Mouse (Mus musculus): ENCODE measurements around the gene Ptgis. TPM values are rescaled to one million over a fixed set of nuclear protein-coding genes. Genes with fewer than 3 reads are reported as not detected.

Gene Ptgis
- polyA plus RNA-seq, 1 experiment from 2014 or later, result 1.4 TPM

DNA sequence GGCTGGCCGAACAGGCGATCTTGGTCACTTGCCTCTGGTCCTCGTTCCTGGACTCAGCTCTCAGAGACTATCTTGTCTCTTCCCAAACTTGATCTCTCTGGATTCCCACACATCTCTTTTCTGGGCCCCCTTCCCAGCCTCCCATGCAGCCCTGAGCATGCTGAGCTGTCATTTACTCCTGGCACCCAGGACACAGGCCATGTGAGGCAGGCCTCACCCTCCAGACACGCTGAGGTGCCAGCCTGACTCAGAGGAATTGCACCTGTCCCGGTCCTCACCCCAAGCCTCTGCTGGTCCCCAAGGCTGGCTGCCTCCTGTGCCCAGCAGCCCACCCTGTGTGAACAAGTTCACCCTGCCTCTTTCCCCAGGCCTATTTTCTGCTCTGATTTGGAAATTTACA lies 53.3 kb downstream of the Ptgis start:
- no peak for DNase-seq
- Histone ChIP-seq H3K9me3 (replicated peaks) (0 out of 2 replicates have a peak, but pooled peaks cover 4% of the 10 kb centered on the region), H3K4me1 (replicated peaks) (peaks cover 14% of the 10 kb centered on the region), H3K27me3 (peaks cover 71% of the 10 kb centered on the region), H3K27ac (no peak overlapping the region), H3K36me3 (no peaks in the 10 kb centered on the region), H3K4me2 (no peak overlapping the region), H3K9ac (no peak overlapping the region), H3K4me3 (replicated peaks) (no peak overlapping the region)
- WGBS (ENCODE audit: insufficient replicate concordance), result 68% methylated on average over 5 of the region's 5 CpGs
- ATAC-seq (ENCODE audit: low read depth), result no peak

DNA sequence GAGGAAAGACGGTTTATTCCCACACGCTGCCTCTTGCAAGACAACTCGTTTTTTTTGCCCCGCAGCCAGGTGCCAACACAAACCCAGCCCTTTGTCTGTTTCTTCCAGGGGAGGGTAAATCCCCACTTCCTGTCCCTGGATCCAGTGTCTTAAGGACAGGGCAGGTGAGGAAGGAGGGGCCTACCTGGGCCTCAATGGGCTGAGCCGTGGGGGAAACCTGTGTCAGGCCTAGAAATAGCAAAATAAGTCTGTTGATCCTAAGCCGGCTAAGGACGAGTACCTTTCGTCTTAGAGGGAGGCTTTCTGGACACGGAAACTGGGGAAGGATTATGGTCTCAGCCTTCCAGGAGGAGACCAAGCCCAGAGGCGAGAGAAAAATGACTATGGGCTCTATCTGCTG lies 53.9 kb downstream of the Ptgis start:
- no peak overlapping the region for H3K27ac ChIP-seq
- H3K27me3 ChIP-seq, result peaks cover 65% of the 10 kb centered on the region
- H3K4me3 ChIP-seq (replicated peaks), result no peak overlapping the region
- 45% methylated on average over 10 of the region's 10 CpGs for WGBS (ENCODE audit: insufficient replicate concordance)
- ATAC-seq (ENCODE audit: low read depth) (no peak), DNase-seq (no peak)
- no peak overlapping the region for H3K4me2 ChIP-seq
- peaks cover 14% of the 10 kb centered on the region for H3K4me1 ChIP-seq (replicated peaks)
- H3K9me3 ChIP-seq (replicated peaks), result 0 out of 2 replicates have a peak, but pooled peaks cover 4% of the 10 kb centered on the region
- H3K9ac ChIP-seq, result no peak overlapping the region
- H3K36me3 ChIP-seq, result no peaks in the 10 kb centered on the region

DNA sequence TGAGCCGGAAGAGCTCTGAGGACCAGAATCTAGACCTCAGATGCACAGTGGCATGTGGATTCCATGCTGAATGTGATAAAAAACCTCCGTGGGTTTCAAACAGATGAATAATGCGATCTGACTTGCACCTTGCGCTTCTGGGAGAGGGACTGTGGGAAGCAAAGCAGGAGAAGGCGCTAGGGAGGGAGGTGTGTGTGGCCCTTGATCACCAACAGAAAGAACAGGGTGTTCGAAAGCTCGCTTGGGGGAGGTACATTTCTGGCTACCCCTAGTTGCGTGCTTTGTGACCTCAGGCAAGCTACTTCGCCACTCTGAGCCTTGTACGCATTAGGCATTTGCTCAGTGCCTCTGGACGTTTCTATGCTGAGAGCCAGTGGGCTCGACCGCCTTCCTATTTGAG lies 54.4 kb downstream of the Ptgis start:
- no peak overlapping the region for H3K27ac ChIP-seq
- H3K27me3 ChIP-seq, result peaks cover 60% of the 10 kb centered on the region
- ATAC-seq (ENCODE audit: low read depth), result no peak
- peaks cover 14% of the 10 kb centered on the region for H3K4me1 ChIP-seq (replicated peaks)
- WGBS (ENCODE audit: insufficient replicate concordance), result 52% methylated on average over 13 of the region's 13 CpGs
- H3K9me3 ChIP-seq (replicated peaks), result 0 out of 2 replicates have a peak, but pooled peaks cover 4% of the 10 kb centered on the region
- no peaks in the 10 kb centered on the region for H3K36me3 ChIP-seq
- H3K9ac ChIP-seq, result no peak overlapping the region
- DNase-seq, result no peak
- H3K4me3 ChIP-seq (replicated peaks), result no peak overlapping the region
- no peak overlapping the region for H3K4me2 ChIP-seq

DNA sequence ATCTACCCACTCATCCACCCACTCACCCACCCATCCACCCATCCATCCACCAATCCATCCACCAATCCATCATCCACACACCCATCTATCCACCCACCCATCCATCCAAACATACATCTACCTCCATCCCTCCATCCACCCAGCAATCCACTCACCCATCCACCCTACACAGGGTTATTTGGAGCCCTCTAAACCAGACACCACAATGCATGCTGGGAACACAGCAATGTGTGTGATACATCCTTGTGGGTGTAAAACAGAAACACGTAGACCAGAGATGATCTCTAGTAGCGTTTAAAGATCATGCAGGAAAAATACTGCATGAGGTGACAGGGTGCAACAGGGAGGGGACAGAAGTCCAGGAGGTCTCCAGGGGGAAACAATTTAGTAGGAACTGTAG lies 55.0 kb downstream of the Ptgis start:
- Histone ChIP-seq H3K4me1 (replicated peaks) (peaks cover 14% of the 10 kb centered on the region), H3K9me3 (replicated peaks) (0 out of 2 replicates have a peak, but pooled peaks cover 4% of the 10 kb centered on the region), H3K27ac (no peak overlapping the region), H3K4me2 (no peak overlapping the region), H3K9ac (no peak overlapping the region), H3K36me3 (no peaks in the 10 kb centered on the region), H3K4me3 (replicated peaks) (no peak overlapping the region), H3K27me3 (peaks cover 54% of the 10 kb centered on the region)
- ATAC-seq (ENCODE audit: low read depth) (no peak), DNase-seq (no peak)
- 54% methylated on average over 2 of the region's 2 CpGs for WGBS (ENCODE audit: insufficient replicate concordance)

DNA sequence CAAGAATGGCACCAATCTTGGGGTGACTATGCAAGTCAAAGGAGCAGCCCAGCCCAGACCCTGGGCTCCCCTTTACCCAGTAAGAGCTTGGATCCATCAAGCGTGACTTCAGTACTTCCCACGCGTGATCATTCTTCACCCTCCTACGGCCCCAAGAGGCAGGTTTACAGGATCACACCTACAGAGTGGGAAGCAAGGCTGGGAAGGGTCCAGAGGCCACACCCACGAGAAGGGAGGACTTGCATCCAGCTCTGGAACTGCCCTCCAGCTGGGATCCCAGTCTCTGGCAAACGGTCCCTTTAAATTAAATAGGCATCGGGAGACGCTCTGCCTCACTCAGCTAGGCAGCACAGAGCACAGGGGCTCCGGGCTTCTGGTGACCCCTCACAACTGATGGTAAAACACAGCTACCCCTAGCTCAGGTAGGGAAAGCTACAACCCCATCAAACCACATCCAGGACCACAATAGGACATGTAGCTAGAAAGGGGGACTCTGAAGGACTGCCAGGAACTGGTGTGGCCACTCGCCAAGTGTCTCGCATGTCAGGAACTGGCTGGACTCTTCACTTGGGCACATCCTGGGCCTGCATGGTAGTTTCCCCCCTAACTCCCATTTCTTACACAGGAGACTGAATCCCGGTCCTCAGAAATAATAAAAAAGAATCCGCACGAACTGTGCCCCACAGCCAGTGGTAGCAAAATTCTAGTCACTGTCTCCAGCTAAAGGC lies 58.6 kb downstream of the Ptgis start:
- H3K27ac ChIP-seq, result no peak overlapping the region
- no peaks in the 10 kb centered on the region for H3K4me1 ChIP-seq (replicated peaks)
- DNase-seq (no peak), ATAC-seq (ENCODE audit: low read depth) (no peak)
- 69% methylated on average over 14 of the region's 14 CpGs for WGBS (ENCODE audit: insufficient replicate concordance)
- H3K9ac ChIP-seq, result no peak overlapping the region
- peaks cover 18% of the 10 kb centered on the region for H3K27me3 ChIP-seq
- H3K36me3 ChIP-seq, result no peaks in the 10 kb centered on the region
- no peak overlapping the region for H3K4me3 ChIP-seq (replicated peaks)
- H3K9me3 ChIP-seq (replicated peaks), result 0 out of 2 replicates have a peak, but pooled peaks cover 4% of the 10 kb centered on the region
- H3K4me2 ChIP-seq, result no peak overlapping the region

DNA sequence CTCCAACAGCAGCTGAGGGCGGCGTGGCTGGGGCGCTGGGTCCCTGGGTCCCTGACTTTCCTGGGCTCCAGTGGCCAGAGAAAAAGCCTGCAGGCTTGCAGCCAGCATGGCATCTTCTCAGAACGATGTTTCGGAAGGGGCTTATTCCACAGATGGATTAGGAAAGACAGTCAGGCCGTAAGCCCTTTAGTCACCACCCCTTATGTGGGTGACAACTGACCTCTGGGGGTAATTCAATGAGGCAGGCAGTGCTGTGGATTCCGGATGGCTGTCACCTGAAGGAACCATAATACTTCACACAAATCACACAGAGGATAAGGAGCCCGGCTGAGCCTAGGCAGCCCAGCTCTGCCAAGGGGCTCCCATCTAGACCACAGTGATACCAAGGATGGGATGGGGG lies 59.3 kb downstream of the Ptgis start:
- DNase-seq (no peak), ATAC-seq (ENCODE audit: low read depth) (no peak)
- H3K9ac ChIP-seq, result no peak overlapping the region
- H3K9me3 ChIP-seq (replicated peaks), result 0 out of 2 replicates have a peak, but pooled peaks cover 4% of the 10 kb centered on the region
- 59% methylated on average over 8 of the region's 8 CpGs for WGBS (ENCODE audit: insufficient replicate concordance)
- H3K4me1 ChIP-seq (replicated peaks), result no peaks in the 10 kb centered on the region
- no peak overlapping the region for H3K4me3 ChIP-seq (replicated peaks)
- no peak overlapping the region for H3K27ac ChIP-seq
- H3K4me2 ChIP-seq, result no peak overlapping the region
- no peaks in the 10 kb centered on the region for H3K36me3 ChIP-seq
- H3K27me3 ChIP-seq, result peaks cover 11% of the 10 kb centered on the region

DNA sequence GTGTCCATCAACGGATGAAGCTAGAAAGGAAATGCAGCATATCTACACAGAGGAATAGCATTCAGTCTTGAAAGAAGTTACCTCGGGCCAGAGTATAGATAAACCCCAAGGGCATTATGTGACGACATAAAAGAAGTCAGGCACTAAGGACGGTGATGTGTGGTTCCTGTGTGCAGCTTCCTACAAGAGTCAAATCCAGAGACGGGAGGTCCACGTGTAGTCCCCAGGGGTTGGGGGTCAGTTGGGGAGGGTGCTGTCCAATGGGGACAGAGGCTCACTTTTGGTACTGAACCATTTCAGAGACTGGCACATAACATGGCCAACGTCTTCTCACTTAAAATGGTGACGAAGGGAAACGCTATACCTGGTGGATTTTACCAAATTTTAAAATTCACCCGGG lies 61.1 kb downstream of the Ptgis start:
- 64% methylated on average over 10 of the region's 10 CpGs for WGBS (ENCODE audit: insufficient replicate concordance)
- no peak for ATAC-seq (ENCODE audit: low read depth)
- Histone ChIP-seq H3K36me3 (no peaks in the 10 kb centered on the region), H3K9me3 (replicated peaks) (0 out of 2 replicates have a peak, but pooled peaks cover 4% of the 10 kb centered on the region), H3K4me3 (replicated peaks) (no peak overlapping the region), H3K27ac (no peak overlapping the region), H3K9ac (no peak overlapping the region), H3K27me3 (0 out of 2 replicates have a peak, but pooled peaks cover 1% of the 10 kb centered on the region), H3K4me1 (replicated peaks) (no peaks in the 10 kb centered on the region), H3K4me2 (no peak overlapping the region)
- no peak for DNase-seq

DNA sequence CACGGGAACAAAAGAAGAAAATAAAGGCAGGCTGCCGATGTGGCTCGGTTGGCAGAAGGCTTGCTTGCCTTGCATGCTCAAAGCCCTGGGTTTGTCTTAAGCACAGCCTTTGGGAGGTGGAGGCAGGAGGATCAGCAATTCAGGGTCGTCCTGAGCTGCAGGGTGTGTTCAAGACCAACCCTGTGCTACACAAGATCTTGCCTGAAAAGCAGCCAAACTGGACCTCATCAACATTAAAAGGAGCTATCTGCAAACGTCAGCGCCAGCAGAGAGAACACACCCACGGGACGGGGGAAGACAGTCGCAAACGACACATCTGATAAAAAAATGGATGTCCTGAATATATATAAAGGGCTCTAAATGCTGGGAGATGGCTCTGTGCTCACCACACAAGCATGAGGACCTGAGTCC lies 63.2 kb downstream of the Ptgis start:
- Histone ChIP-seq H3K4me1 (replicated peaks) (no peaks in the 10 kb centered on the region), H3K9me3 (replicated peaks) (no peaks in the 10 kb centered on the region), H3K27ac (no peak overlapping the region), H3K27me3 (no peaks in the 10 kb centered on the region), H3K36me3 (no peaks in the 10 kb centered on the region), H3K4me3 (replicated peaks) (no peak overlapping the region), H3K9ac (no peak overlapping the region), H3K4me2 (no peak overlapping the region)
- no peak for DNase-seq
- WGBS (ENCODE audit: insufficient replicate concordance), result 54% methylated on average over 10 of the region's 10 CpGs
- no peak for ATAC-seq (ENCODE audit: low read depth)

DNA sequence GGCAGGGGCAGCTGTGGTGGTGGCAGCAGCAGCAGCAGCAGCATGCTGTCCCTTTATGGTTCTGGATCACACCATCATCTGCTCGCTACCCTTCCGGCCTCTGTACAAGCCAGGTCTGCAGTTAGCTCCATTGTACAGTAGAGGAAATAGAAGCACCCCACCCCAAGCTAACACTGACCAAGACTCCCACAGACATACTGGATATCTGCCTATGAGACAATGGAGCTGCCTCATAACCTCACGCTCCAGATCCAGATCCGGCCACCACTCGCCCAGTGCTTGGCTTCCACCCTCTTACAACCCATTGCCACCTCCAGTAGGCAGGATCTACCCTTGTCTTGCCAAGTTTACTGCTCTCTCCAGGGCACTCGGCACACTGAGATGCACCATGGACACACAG lies 65.1 kb downstream of the Ptgis start:
- H3K4me2 ChIP-seq, result no peak overlapping the region
- DNase-seq (no peak), ATAC-seq (ENCODE audit: low read depth) (no peak)
- no peaks in the 10 kb centered on the region for H3K36me3 ChIP-seq
- H3K4me3 ChIP-seq (replicated peaks), result no peak overlapping the region
- WGBS (ENCODE audit: insufficient replicate concordance), result 67% methylated on average over 6 of the region's 6 CpGs
- H3K9me3 ChIP-seq (replicated peaks), result no peaks in the 10 kb centered on the region
- H3K27ac ChIP-seq, result no peak overlapping the region
- no peaks in the 10 kb centered on the region for H3K4me1 ChIP-seq (replicated peaks)
- H3K9ac ChIP-seq, result no peak overlapping the region
- H3K27me3 ChIP-seq, result no peaks in the 10 kb centered on the region

DNA sequence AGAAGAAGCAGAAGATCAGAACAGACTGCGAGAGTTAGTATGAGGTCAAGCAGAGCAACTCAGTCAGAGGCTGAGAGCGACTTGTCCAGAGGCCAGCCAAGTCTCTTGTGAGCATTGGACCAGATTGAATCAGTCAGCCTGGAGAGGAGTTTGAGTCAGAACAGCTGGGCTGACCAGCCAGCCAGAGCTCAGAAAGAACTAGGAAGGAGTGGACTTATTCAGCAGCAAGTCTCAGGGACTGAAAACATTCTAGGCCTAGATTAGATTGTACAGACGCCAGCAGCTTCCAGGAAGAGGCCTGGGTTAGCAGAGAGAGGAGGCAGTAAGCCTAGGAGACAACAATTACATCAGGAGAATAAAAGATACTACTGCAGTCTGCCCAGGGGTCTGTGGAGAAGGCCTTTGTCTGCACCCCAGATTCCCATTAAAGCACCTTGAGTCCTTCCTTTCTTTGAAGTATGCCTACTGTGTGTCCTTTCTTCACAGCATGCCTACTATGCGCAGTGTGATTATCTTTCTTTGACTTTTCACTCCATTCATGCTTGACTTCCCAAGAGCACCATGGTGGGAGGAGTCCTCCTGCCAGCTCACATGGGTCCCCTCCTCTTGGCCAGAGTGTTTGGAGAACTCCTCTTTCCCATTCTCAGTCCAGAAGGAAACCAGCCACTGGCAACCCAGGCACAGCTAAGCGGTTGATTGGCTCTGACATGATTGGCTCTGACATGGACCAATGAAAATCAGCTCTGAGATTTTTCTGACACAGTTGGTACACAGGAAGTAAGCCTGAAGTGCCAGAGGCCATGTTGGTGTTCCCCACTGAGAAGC lies 67.1 kb downstream of the Ptgis start:
- H3K9me3 ChIP-seq (replicated peaks), result no peaks in the 10 kb centered on the region
- no peak overlapping the region for H3K9ac ChIP-seq
- WGBS (ENCODE audit: insufficient replicate concordance), result 57% methylated on average over 5 of the region's 5 CpGs
- no peaks in the 10 kb centered on the region for H3K4me1 ChIP-seq (replicated peaks)
- DNase-seq, result no peak
- no peak for ATAC-seq (ENCODE audit: low read depth)
- H3K27me3 ChIP-seq, result 0 out of 2 replicates have a peak, but pooled peaks cover 2% of the 10 kb centered on the region
- no peak overlapping the region for H3K4me3 ChIP-seq (replicated peaks)
- no peaks in the 10 kb centered on the region for H3K36me3 ChIP-seq
- no peak overlapping the region for H3K4me2 ChIP-seq
- no peak overlapping the region for H3K27ac ChIP-seq

DNA sequence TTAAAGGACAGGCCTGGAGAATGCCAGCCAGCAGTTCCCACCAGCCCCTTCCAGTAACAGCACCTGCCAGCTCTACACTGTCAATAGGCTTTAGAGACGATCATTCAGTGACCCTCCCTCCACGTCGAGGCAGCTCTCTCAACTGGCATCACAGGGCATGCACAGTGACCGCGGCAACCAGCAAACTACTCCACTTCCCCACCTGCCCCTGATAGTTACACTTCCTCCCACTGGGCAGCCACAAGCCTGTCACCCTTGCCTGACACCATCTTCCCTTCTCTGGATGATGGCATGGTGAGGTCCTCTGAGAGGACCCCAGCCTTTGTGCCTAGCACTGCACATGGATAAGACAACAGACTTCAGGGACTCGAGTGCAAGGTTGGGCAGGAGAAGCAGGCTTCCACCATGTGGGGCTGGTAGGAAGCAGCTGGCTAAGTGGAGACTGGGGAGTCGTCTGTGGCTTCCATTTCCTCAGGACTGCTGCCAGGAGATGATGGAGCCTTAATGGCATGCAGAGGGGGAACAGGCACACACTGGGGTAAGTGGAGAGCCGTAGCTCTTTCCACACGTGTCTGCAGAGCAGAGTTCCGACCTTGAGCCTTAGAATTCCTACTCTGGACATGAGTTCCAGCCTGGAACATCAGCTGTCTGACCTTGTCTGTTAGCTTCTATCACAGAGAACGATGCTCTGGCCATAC lies 72.7 kb downstream of the Ptgis start:
- ATAC-seq (ENCODE audit: low read depth), result no peak
- 28% methylated on average over 11 of the region's 11 CpGs for WGBS (ENCODE audit: insufficient replicate concordance)

More for the DNA sequence above, 72.7 kb downstream of the Ptgis start:
- no peak overlapping the region for H3K4me3 ChIP-seq (replicated peaks)
- H3K4me2 ChIP-seq, result no peak overlapping the region
- no peaks in the 10 kb centered on the region for H3K36me3 ChIP-seq
- H3K27ac ChIP-seq, result no peak overlapping the region
- H3K9ac ChIP-seq, result no peak overlapping the region
- H3K9me3 ChIP-seq (replicated peaks), result no peaks in the 10 kb centered on the region
- no peak for DNase-seq
- no peaks in the 10 kb centered on the region for H3K4me1 ChIP-seq (replicated peaks)
- 0 out of 2 replicates have a peak, but pooled peaks cover 2% of the 10 kb centered on the region for H3K27me3 ChIP-seq
